Mouse (Mus musculus) intestine, embryonic 16.5 days (tissue): ENCODE measurements around the gene Urod. TPM values are rescaled to one million over a fixed set of nuclear protein-coding genes. Genes with fewer than 3 reads are reported as not detected.

ENCODE experiments used
- ATAC-seq: fragments of 200-750 bp; cut with Nextera tagmentation; 2 replicates; pipeline ENCODE4 v1.8.0; 2017; ENCODE audit warnings: moderate TSS enrichment, moderate library complexity
- H3K27ac ChIP-seq: fragments of 300-500 bp; sonication (generic); 2 replicates; pipeline ENCODE4 v1.5.1; 2014; ENCODE audit warnings: mild to moderate bottlenecking, low read length
- H3K27me3 ChIP-seq: fragments of 300-500 bp; sonication (generic); replicated peaks from 2 replicates; pipeline ENCODE4 v1.6.1; 2014; ENCODE audit warnings: low read length, control low read depth, mixed read lengths; ENCODE audit not compliant: control insufficient read depth, insufficient read depth
- H3K36me3 ChIP-seq: fragments of 300-500 bp; sonication (generic); 2 replicates; pipeline ENCODE4 v1.6.1; 2014; ENCODE audit warnings: low read length, control low read depth; ENCODE audit not compliant: control insufficient read depth, insufficient read depth
- H3K4me1 ChIP-seq: fragments of 300-500 bp; sonication (generic); 2 replicates; pipeline ENCODE4 v1.6.1; 2014; ENCODE audit warnings: low read length, control low read depth, mixed read lengths; ENCODE audit not compliant: control insufficient read depth, insufficient read depth
- H3K4me2 ChIP-seq: fragments of 300-500 bp; sonication (generic); 2 replicates; pipeline ENCODE4 v1.6.1; 2014; ENCODE audit warnings: low read depth, low read length, control low read depth
- H3K4me3 ChIP-seq: fragments of 300-500 bp; sonication (generic); 2 replicates; pipeline ENCODE4 v1.5.1; 2014; ENCODE audit warnings: mild to moderate bottlenecking, low read length
- H3K9ac ChIP-seq: fragments of 300-500 bp; sonication (generic); 2 replicates; pipeline ENCODE4 v1.6.1; 2014; ENCODE audit warnings: low read depth, low read length
- H3K9me3 ChIP-seq: fragments of 300-500 bp; sonication (generic); 2 replicates; pipeline ENCODE4 v1.6.1; 2016; ENCODE audit warnings: low read length, control low read depth; ENCODE audit not compliant: control insufficient read depth
- WGBS: fragments of 180-500 bp; shearing (Covaris S2); extraction: QIAGEN DNeasy Blood & Tissue Kit; methylation state at CpG from one replicate; pipeline ENCODE4 v1.1.7; 2014; 5-methylcytosine and 5-hydroxymethylcytosine counted together
- polyA plus RNA-seq: library from polyadenylated mRNA; unstranded; fragments of >200 nt; fragmentation: Nextera tagmentation; extraction: Ambion mirVana; gene quantifications from 2 replicates; pipeline ENCODE4 v1.2.1, GENCODE M21; 2015

The Urod gene
- polyA plus RNA-seq, 1 experiment from 2014 or later = 82.8 TPM

DNA sequence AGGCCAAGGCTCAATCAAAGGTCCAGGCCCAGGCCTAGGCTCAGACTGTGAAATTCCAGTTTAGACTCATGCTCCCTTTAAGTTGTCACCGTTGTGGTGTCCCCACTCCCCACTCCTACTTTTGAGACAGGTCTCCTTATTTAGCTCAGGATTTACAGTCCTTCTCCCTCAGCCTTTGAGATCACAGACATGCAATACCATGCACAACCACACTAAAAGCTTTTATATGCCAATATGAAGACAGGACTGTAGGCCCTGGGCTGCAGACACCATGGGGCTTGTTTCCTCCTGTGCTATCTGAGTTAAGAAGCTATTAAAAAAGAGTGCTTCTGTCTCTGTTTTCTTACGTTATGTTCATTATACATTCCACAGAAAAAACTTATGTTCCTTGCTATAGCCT, 23.5 kb upstream of the Urod start:
- Histone ChIP-seq H3K36me3 (peaks cover 3% of the 10 kb centered on the region; the same call in 1 of the 2 replicates), H3K27ac (no peak overlapping the region), H3K4me3 (no peak overlapping the region), H3K4me2 (no peak overlapping the region), H3K4me1 (peaks cover 10% of the 10 kb centered on the region; the same call in 1 of the 2 replicates), H3K9ac (no peak overlapping the region), H3K27me3 (no peaks in the 10 kb centered on the region), H3K9me3 (no peaks in the 10 kb centered on the region)
- ATAC-seq = no peak
- WGBS = 86% methylated on average over 2 of the region's 2 CpGs

DNA sequence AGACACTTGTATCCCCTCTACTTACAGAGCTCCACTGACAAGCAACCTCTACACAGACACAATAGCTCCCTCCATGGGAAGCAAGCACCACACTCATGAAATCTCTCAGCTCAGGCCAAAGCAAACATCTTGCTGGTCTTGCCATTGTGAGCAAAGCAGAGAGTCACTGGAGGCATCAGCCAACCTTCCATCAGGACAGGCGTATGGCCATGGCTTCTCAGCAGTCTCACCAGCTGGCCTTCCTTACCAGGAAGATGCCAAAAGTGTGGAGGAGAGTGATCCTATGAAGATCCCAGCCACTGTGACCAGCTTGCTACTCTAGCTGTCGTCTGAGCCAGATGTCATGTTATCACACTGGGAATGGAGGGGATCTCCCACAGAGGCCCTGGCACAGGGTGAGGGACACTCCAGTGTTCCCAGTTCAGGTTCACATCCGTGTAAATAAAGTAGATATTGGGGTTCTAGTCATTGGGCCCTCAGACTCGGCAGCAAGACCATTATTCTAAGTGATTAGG, 20.7 kb upstream of the Urod start:
- H3K27ac ChIP-seq = no peak overlapping the region
- peaks cover 2% of the 10 kb centered on the region; the same call in 1 of the 2 replicates for H3K4me1 ChIP-seq
- WGBS = 65% methylated on average over 4 of the region's 4 CpGs
- no peaks in the 10 kb centered on the region for H3K36me3 ChIP-seq
- no peak overlapping the region for H3K4me2 ChIP-seq
- no peaks in the 10 kb centered on the region for H3K27me3 ChIP-seq
- no peak for ATAC-seq
- H3K4me3 ChIP-seq = no peak overlapping the region
- no peaks in the 10 kb centered on the region for H3K9me3 ChIP-seq
- H3K9ac ChIP-seq = no peak overlapping the region

DNA sequence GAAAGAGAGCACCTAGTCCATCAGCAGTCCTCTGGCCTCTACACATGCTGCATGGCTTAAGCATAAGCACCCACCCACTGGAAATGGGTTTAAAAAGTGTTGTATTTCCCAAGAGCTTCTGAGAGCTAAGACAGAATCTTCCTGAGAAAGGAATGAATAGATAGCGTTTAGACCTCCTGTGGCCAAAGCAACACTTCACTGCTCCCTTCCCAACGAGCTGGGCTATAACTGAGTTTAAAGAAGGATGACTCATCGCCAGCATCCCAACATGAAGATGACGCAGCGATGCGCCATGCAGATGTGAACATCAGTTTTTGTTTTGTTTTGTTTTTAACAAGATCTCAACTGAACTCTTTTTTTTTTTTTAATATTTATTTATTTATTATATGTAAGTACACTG, 19.4 kb upstream of the Urod start:
- no peak overlapping the region for H3K9ac ChIP-seq
- no peaks in the 10 kb centered on the region for H3K9me3 ChIP-seq
- no peak overlapping the region for H3K4me2 ChIP-seq
- H3K4me1 ChIP-seq = no peaks in the 10 kb centered on the region
- no peak overlapping the region for H3K27ac ChIP-seq
- no peaks in the 10 kb centered on the region for H3K27me3 ChIP-seq
- WGBS = 85% methylated on average over 6 of the region's 6 CpGs
- H3K36me3 ChIP-seq = no peaks in the 10 kb centered on the region
- no peak overlapping the region for H3K4me3 ChIP-seq
- ATAC-seq = no peak

DNA sequence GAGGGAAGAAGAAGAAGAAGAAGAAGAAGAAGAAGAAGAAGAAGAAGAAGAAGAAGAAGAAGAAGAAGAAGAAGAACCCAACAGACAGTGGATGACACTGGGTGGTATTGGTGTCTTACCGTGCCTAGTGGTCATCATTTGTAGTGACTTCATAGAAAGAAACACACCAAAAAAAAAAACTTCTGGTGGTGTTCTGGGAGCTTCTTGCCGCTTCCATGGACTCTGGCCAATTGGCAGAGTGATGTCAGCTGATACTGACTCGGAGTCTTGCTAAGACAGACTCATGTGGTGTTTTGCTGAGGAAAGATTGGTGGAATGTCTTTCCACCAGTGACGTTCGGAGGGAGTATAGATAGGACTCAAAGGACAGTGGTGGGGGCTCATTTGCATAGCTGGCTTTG, 16.0 kb upstream of the Urod start:
- WGBS = 85% methylated on average over 5 of the region's 5 CpGs
- H3K27ac ChIP-seq = no peak overlapping the region
- no peaks in the 10 kb centered on the region for H3K4me1 ChIP-seq
- no peak overlapping the region for H3K4me2 ChIP-seq
- H3K9me3 ChIP-seq = no peaks in the 10 kb centered on the region
- H3K36me3 ChIP-seq = no peaks in the 10 kb centered on the region
- H3K9ac ChIP-seq = no peak overlapping the region
- H3K4me3 ChIP-seq = no peak overlapping the region
- ATAC-seq = no peak
- no peaks in the 10 kb centered on the region for H3K27me3 ChIP-seq

DNA sequence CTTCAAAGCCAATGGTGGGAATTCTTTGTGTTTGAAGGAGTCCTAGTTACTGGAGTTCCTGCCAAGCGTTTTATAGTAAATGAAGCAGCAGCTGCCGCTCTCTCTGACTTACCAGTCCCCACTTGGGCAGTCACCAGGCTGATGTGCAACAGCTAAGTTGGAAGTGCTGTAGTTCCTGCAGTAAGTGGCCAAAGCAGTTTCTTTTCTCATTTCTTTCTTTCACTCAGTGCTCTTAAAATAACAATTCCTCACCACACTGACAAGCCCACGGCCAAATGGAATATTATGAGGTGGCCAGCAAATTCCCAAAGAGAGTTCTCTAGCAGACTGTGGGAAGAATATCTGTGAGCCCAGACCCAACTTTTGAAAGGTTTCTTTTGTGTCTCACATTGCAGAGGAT, 12.8 kb upstream of the Urod start:
- Histone ChIP-seq H3K27ac (no peak overlapping the region), H3K36me3 (peaks cover 7% of the 10 kb centered on the region), H3K4me2 (no peak overlapping the region), H3K4me3 (no peak overlapping the region), H3K9ac (no peak overlapping the region), H3K27me3 (no peaks in the 10 kb centered on the region), H3K4me1 (no peaks in the 10 kb centered on the region), H3K9me3 (no peaks in the 10 kb centered on the region)
- 79% methylated on average over 3 of the region's 3 CpGs for WGBS
- ATAC-seq = no peak

DNA sequence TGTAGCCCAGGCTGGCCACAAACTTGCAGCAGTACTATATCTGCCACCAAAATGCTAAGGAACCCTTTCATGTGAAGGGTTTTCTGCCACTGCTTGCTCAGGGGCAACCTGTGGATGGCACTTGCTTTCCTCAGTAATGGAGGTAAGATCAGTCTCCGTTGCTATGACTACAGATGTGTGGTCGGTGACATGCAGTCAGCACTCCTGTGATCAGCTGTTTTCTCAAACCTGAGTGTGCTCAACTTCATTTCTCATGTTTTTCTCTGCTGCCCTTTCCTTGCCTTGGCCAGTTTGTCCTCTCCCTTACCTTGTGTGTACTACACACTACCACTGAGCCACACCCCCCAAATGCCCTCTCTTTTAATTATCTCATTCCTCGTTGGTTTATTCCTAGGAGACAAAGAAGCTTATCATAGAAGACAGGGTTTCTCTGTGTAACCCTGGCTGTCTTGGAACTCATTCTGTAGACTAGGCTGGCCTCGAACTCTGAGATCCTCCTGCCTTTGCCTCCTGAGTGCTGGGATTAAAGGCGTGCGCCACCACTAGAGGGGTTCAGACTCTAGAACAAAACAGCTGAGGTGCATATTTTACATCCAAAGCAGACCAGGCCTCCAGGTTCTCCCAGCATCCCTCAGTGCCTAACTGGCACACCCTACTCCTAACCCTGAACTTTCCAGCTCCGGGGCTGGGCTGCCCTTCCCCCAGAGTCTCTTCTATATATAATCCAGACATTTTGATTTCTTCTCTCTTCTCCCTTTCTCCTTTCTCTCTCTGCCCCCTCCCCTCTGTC, 11.6 kb upstream of the Urod start:
- Histone ChIP-seq H3K9ac (no peak overlapping the region), H3K4me3 (no peak overlapping the region), H3K27me3 (no peaks in the 10 kb centered on the region), H3K36me3 (peaks cover 10% of the 10 kb centered on the region), H3K4me1 (no peaks in the 10 kb centered on the region), H3K9me3 (no peaks in the 10 kb centered on the region), H3K27ac (no peak overlapping the region), H3K4me2 (no peak overlapping the region)
- 77% methylated on average over 7 of the region's 7 CpGs for WGBS
- ATAC-seq = no peak

DNA sequence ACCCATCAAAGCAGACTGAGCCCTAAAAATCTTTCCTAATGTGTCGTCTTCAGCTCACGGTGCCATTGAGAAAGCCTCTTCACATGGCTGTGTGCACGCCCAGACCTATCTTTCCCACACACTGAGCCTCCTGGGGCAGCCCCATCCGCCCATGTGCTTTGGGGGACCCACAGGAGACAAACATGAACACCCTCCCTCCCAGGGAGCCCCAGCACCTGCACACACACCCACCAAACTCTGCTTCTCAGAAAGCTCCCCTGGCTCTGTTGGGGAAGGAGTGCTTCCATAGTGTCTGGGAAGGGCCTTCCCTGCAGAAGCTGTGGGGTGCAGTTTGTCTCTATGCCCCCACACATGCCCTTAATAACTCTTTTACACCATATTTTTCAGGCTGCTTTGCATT, 10.4 kb upstream of the Urod start:
- Histone ChIP-seq H3K4me1 (no peaks in the 10 kb centered on the region), H3K36me3 (peaks cover 16% of the 10 kb centered on the region), H3K4me2 (no peak overlapping the region), H3K4me3 (no peak overlapping the region), H3K27ac (no peak overlapping the region), H3K9me3 (no peaks in the 10 kb centered on the region), H3K9ac (no peak overlapping the region), H3K27me3 (no peaks in the 10 kb centered on the region)
- ATAC-seq = no peak
- 93% methylated on average over 4 of the region's 4 CpGs for WGBS

DNA sequence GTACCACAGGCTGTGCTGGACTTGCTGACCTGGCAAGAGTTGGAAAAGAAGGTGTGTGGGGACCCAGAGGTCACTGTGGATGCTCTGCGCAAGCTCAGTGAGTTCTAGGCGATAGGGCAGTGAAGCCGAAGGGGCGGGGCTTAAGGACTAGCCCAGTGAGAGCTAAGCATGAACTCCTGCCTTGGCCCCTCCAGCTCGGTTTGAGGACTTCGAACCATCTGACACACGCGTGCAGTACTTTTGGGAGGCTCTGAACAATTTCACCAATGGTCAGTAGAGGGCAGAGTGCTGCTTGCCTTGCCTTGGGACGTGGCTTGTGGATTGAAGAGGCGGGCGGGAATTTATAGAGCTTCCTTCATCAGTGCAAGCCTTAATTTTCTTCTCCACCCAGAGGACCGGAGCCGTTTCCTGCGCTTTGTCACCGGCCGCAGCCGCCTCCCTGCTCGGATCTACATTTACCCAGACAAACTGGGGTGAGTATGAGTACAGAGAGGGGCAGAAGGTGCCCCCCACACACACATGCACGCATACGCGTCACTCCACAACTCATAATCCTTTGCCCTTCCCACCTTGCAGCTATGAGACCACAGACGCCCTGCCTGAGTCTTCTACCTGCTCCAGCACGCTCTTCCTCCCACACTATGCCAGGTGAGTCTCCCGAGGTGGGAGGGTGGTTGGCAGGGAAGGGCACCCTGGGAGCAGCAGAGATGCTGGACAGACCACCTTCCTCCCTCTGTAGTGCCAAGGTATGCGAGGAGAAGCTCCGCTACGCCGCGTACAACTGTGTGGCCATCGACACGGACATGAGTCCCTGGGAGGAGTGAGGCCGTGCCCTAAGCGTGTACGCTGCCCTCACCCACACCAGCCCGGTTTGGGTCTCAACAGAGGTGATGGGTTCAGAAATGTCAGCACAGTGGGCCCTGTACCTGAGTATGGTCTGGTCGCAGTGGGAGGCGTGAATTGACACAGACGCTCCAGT, 8.6 kb upstream of the Urod start:
- Histone ChIP-seq H3K4me3 (no peak overlapping the region), H3K9me3 (no peaks in the 10 kb centered on the region), H3K4me2 (no peak overlapping the region), H3K27me3 (no peaks in the 10 kb centered on the region), H3K36me3 (peaks cover 22% of the 10 kb centered on the region), H3K27ac (no peak overlapping the region), H3K9ac (no peak overlapping the region), H3K4me1 (no peaks in the 10 kb centered on the region)
- peak; percentile 80 for ATAC-seq
- WGBS = 55% methylated on average over 38 of the region's 38 CpGs

DNA sequence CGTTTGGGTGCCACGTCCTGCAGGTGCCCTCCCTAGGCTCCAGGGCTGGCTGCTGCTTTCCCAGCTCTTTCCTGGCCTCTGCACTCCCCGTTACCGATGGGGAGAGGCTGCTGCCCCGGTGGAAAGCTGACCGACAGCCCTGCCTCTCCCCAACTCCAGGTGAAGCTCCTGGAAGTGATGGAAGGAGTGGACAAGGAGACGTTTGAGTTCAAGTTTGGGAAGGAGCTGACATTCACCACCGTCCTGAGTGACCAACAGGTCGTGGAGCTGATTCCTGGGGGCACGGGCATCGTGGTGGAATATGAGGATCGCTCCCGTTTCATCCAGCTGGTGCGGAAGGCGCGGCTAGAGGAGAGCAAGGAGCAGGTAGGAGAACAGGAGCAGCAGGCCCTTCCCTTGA, 7.7 kb upstream of the Urod start:
- H3K9ac ChIP-seq = no peak overlapping the region
- H3K4me1 ChIP-seq = no peaks in the 10 kb centered on the region
- no peaks in the 10 kb centered on the region for H3K27me3 ChIP-seq
- H3K9me3 ChIP-seq = no peaks in the 10 kb centered on the region
- no peak overlapping the region for H3K4me3 ChIP-seq
- WGBS = 90% methylated on average over 16 of the region's 16 CpGs
- H3K36me3 ChIP-seq = peaks cover 22% of the 10 kb centered on the region
- ATAC-seq = no peak
- no peak overlapping the region for H3K27ac ChIP-seq
- no peak overlapping the region for H3K4me2 ChIP-seq
